Mouse (Mus musculus): Measurements from ENCODE around the gene Rmnd1. TPM values are rescaled to one million over a fixed set of nuclear protein-coding genes. Genes with fewer than 3 reads are reported as not detected.

Rmnd1 gene
- polyA plus RNA-seq, 1 experiment = 115 TPM

GRCm38 (mm10) chr10:4374239-4374638, 57.9 kb downstream of the Rmnd1 start:
- H3K4me3 ChIP-seq (ENCODE audit: control insufficient read depth, low read depth, low read length) = no peak overlapping the region
- TF ChIP-seq CTCF (IDR thresholded peaks at IDR 0.05; ENCODE audit: control insufficient read depth, insufficient read depth, insufficient replicate concordance, low read depth, low read length) = no peak
- no peak overlapping the region for H3K27ac ChIP-seq (ENCODE audit: control insufficient read depth, insufficient read depth, low read depth, low read length)
- no peaks in the 10 kb centered on the region; the same call in 1 of the 2 replicates for H3K36me3 ChIP-seq (ENCODE audit: control insufficient read depth, insufficient read depth, low read length)
- H3K4me1 ChIP-seq (ENCODE audit: control insufficient read depth, insufficient read depth, low read length) = no peaks in the 10 kb centered on the region
- H3K27me3 ChIP-seq (ENCODE audit: control insufficient read depth, insufficient read depth, low read length) = no peaks in the 10 kb centered on the region

GRCm38 (mm10) chr10:4373558-4373957, 58.6 kb downstream of the Rmnd1 start:
- no peaks in the 10 kb centered on the region for H3K27me3 ChIP-seq (ENCODE audit: control insufficient read depth, insufficient read depth, low read length)
- H3K4me3 ChIP-seq (ENCODE audit: control insufficient read depth, low read depth, low read length) = no peak overlapping the region
- no peaks in the 10 kb centered on the region; the same call in 1 of the 2 replicates for H3K36me3 ChIP-seq (ENCODE audit: control insufficient read depth, insufficient read depth, low read length)
- H3K4me1 ChIP-seq (ENCODE audit: control insufficient read depth, insufficient read depth, low read length) = no peaks in the 10 kb centered on the region
- TF ChIP-seq CTCF (IDR thresholded peaks at IDR 0.05; ENCODE audit: control insufficient read depth, insufficient read depth, insufficient replicate concordance, low read depth, low read length) = no peak
- no peak for TF ChIP-seq POLR2A (IDR thresholded peaks at IDR 0.05; ENCODE audit: control insufficient read depth, low read depth, low read length)
- no peak overlapping the region for H3K27ac ChIP-seq (ENCODE audit: control insufficient read depth, insufficient read depth, low read depth, low read length)

GRCm38 (mm10) chr10:4372011-4372410, 60.2 kb downstream of the Rmnd1 start:
- no peak overlapping the region for H3K27ac ChIP-seq (ENCODE audit: control insufficient read depth, insufficient read depth, low read depth, low read length)
- H3K4me3 ChIP-seq (ENCODE audit: control insufficient read depth, low read depth, low read length) = no peak overlapping the region
- TF ChIP-seq CTCF (IDR thresholded peaks at IDR 0.05; ENCODE audit: control insufficient read depth, insufficient read depth, insufficient replicate concordance, low read depth, low read length) (peak; percentile 14; the same call in 1 of the 2 replicates), POLR2A (IDR thresholded peaks at IDR 0.05; ENCODE audit: control insufficient read depth, low read depth, low read length) (no peak)
- H3K4me1 ChIP-seq (ENCODE audit: control insufficient read depth, insufficient read depth, low read length) = no peaks in the 10 kb centered on the region
- no peaks in the 10 kb centered on the region for H3K27me3 ChIP-seq (ENCODE audit: control insufficient read depth, insufficient read depth, low read length)
- H3K36me3 ChIP-seq (ENCODE audit: control insufficient read depth, insufficient read depth, low read length) = no peaks in the 10 kb centered on the region; the same call in 1 of the 2 replicates

- no peaks in the 10 kb centered on the region for H3K27me3 ChIP-seq (ENCODE audit: control insufficient read depth, insufficient read depth, low read length)
These were observed 62.1 kb downstream of the Rmnd1 start for GRCm38 (mm10) chr10:4370105-4370504.

GRCm38 (mm10) chr10:4364618-4365017, 67.6 kb downstream of the Rmnd1 start:
- TF ChIP-seq POLR2A (IDR thresholded peaks at IDR 0.05; ENCODE audit: control insufficient read depth, low read depth, low read length) = no peak
- no peak for TF ChIP-seq CTCF (IDR thresholded peaks at IDR 0.05; ENCODE audit: control insufficient read depth, insufficient read depth, insufficient replicate concordance, low read depth, low read length)
- no peak overlapping the region for H3K4me3 ChIP-seq (ENCODE audit: control insufficient read depth, low read depth, low read length)
- H3K4me1 ChIP-seq (ENCODE audit: control insufficient read depth, insufficient read depth, low read length) = no peaks in the 10 kb centered on the region
- no peaks in the 10 kb centered on the region for H3K36me3 ChIP-seq (ENCODE audit: control insufficient read depth, insufficient read depth, low read length)
- no peaks in the 10 kb centered on the region for H3K27me3 ChIP-seq (ENCODE audit: control insufficient read depth, insufficient read depth, low read length)
- H3K27ac ChIP-seq (ENCODE audit: control insufficient read depth, insufficient read depth, low read depth, low read length) = no peak overlapping the region

More at GRCm38 (mm10) chr10:4370105-4370504, 62.1 kb downstream of the Rmnd1 start:
- H3K4me1 ChIP-seq (ENCODE audit: control insufficient read depth, insufficient read depth, low read length) = no peaks in the 10 kb centered on the region
- H3K36me3 ChIP-seq (ENCODE audit: control insufficient read depth, insufficient read depth, low read length) = no peaks in the 10 kb centered on the region; the same call in 1 of the 2 replicates
- no peak overlapping the region for H3K4me3 ChIP-seq (ENCODE audit: control insufficient read depth, low read depth, low read length)
- TF ChIP-seq CTCF (IDR thresholded peaks at IDR 0.05; ENCODE audit: control insufficient read depth, insufficient read depth, insufficient replicate concordance, low read depth, low read length) = no peak
- TF ChIP-seq POLR2A (IDR thresholded peaks at IDR 0.05; ENCODE audit: control insufficient read depth, low read depth, low read length) = no peak
- H3K27ac ChIP-seq (ENCODE audit: control insufficient read depth, insufficient read depth, low read depth, low read length) = no peak overlapping the region

GRCm38 (mm10) chr10:4357435-4357834, 74.8 kb downstream of the Rmnd1 start:
- Histone ChIP-seq H3K4me1 (ENCODE audit: control insufficient read depth, insufficient read depth, low read length) (peaks cover 4% of the 10 kb centered on the region; the same call in 1 of the 2 replicates), H3K36me3 (ENCODE audit: control insufficient read depth, insufficient read depth, low read length) (no peaks in the 10 kb centered on the region), H3K27ac (ENCODE audit: control insufficient read depth, insufficient read depth, low read depth, low read length) (0 out of 2 replicates have a peak overlapping the region, but pooled peaks have one; percentile 52), H3K27me3 (ENCODE audit: control insufficient read depth, insufficient read depth, low read length) (no peaks in the 10 kb centered on the region), H3K4me3 (ENCODE audit: control insufficient read depth, low read depth, low read length) (no peak overlapping the region)
- TF ChIP-seq CTCF (IDR thresholded peaks at IDR 0.05; ENCODE audit: control insufficient read depth, insufficient read depth, insufficient replicate concordance, low read depth, low read length) (no peak), POLR2A (IDR thresholded peaks at IDR 0.05; ENCODE audit: control insufficient read depth, low read depth, low read length) (no peak)

- no peak overlapping the region for H3K4me3 ChIP-seq (ENCODE audit: control insufficient read depth, low read depth, low read length)
- H3K27me3 ChIP-seq (ENCODE audit: control insufficient read depth, insufficient read depth, low read length) = no peaks in the 10 kb centered on the region
- TF ChIP-seq POLR2A (IDR thresholded peaks at IDR 0.05; ENCODE audit: control insufficient read depth, low read depth, low read length) (no peak), CTCF (IDR thresholded peaks at IDR 0.05; ENCODE audit: control insufficient read depth, insufficient read depth, insufficient replicate concordance, low read depth, low read length) (no peak)
- H3K36me3 ChIP-seq (ENCODE audit: control insufficient read depth, insufficient read depth, low read length) = no peaks in the 10 kb centered on the region
- H3K27ac ChIP-seq (ENCODE audit: control insufficient read depth, insufficient read depth, low read depth, low read length) = no peak overlapping the region
- H3K4me1 ChIP-seq (ENCODE audit: control insufficient read depth, insufficient read depth, low read length) = peaks cover 4% of the 10 kb centered on the region; the same call in 1 of the 2 replicates
These were observed 75.5 kb downstream of the Rmnd1 start for GRCm38 (mm10) chr10:4356640-4357039.
